Mouse (Mus musculus): ENCODE results near the gene Glb1l.
"Not testable (repeated sequence)": the region's sequence is repeated elsewhere in the genome, so short reads cannot be mapped to it uniquely, and the experiment has no call there.

Gene Glb1l

DNA sequence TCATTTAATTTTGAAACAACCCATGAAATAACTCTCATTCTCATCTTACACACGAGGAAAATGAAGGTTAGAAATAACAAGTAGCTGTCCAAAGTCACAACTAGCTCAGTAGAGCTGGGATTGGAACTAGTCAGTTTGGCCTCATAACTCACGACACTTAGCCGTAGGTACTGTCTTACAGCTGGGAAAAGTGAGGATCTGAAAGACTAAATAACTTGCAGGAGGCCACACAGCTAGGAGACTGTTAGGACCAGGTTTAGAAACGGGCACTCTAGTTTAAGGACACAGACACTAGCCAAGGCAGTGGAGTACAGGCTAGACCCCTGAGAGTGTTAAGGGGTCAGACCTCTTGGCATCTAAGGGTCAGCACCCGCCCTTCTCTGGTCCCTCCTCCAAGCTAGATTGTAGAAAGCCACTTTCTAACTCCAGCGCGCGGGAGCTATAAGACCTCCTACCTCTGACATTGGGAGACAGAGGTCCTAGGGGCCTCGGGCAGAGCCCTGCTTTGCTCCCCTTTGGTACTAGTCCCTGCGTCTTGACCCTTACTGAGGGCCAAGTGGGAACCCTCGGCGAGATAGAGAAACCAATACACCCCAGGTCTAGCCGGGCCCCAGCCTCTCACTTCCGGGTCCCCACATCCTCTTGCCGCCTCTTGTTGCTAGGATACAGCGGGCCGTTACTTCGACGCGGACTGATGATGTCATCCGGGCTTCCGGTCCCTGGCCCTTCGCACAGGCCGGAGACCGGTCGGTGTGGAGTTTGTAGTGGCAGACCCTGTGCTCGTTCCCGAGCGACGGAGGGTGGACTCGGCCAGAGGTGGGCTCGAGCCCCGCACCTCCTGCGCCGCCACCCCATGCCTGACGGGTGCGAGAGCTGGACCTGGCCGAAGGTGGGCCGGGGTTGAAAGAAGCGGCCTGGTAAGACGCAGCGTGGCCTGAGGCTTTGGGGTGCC, at the start of gene Glb1l, which contains the start of gene Stk16:
Gene Glb1l, minus strand, starts transcription at position 678 of the 952 bp plus-strand sequence.
Gene Stk16, plus strand, starts transcription at position 703 of the 952 bp plus-strand sequence.
- DNase-seq (ENCODE audit: low read depth): peak; percentile 98

- DNase-seq (ENCODE audit: low read depth): no peak
These were observed 45.0 kb upstream of the Glb1l start for GRCm38 (mm10) chr1:75255516-75256046.

DNA sequence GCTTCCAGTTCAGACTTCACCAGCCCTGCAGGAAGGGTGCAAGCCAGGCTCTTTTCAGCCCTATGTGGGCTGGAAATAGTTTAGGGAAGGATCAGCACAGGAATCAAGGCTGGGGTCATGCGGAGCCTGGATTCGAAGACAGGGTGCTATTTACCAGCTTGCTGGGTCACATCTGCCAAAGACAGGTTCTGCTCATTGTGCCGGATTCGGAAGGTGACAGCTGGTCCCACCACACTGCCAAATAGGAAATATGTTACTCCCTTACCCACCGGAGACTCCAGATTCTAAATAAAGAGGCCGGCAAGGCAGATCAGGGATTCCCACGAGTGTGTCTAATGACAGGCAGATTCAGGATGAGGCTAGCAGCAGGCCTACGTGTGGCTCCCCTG, 44.0 kb upstream of the Glb1l start:
- DNase-seq (ENCODE audit: low read depth): no peak

GRCm38 (mm10) chr1:75253849-75254624, 43.4 kb upstream of the Glb1l start:
- DNase-seq (ENCODE audit: low read depth): peak; percentile 91

DNA sequence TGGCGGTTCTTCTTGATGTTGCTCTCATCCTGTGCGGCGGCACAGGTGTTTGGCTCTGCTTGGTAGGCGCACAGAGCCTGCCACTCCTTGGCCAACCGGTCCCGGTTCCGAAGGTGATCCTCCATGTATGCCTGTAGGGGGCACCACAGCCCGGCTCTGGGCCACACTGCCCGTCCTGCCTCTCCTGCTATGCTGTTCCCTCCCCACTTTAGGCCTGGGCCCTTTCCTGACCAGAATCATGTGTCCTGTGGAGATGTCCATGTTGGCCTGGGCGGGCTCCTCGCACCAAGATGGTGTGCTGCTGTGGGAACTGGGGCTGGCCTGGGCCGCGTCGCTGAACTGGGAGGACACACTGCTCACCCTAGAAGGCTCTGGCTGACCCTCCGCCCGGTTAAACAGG, 42.4 kb upstream of the Glb1l start:
- DNase-seq (ENCODE audit: low read depth): no peak

DNA sequence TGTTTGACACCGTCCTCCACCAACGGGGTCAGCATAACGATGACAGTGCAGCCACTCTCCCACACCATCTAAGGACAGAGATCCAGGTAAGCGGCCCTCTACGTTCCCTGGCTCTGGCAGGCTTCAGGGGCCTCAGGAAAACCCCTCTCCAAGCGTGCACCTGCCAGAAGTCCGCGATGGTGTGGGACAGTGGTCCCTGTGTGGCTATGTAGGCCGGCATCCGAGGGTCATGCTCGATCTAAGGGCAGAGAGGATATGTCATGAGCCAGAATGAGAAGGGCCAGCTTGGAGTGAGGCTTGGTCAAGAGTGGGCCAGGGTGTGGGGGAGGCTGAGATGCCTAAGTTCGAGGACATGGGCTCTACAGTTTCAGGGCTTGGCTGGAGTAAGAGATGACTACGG, 41.7 kb upstream of the Glb1l start:
- no peak for DNase-seq (ENCODE audit: low read depth)

- DNase-seq (ENCODE audit: low read depth): peak; percentile 89
These were observed 40.7 kb upstream of the Glb1l start for GRCm38 (mm10) chr1:75251112-75251970.

DNA sequence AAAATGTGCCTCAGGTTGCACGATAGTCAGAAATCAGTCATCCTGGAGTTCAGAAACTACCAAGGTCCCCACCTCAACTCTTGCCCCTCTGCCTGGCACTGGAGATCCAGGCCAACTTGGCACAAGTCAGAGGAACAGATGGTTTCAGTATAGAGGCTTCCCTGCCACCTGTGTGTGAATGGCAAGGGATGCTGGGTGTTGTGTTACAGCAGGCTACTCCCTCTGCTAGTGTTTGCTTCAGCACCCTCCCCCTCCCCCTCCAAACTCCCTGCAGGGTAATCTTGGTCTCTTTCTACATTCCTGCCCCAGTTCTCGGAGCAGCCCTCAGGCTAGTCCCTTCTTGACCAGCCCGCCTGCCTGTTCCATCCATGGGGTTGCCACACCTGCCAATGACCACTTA, 39.9 kb upstream of the Glb1l start:
- no peak for DNase-seq (ENCODE audit: low read depth)

GRCm38 (mm10) chr1:75248041-75248772, 37.6 kb upstream of the Glb1l start:
- peak; percentile 50 for DNase-seq (ENCODE audit: low read depth)

- no peak for DNase-seq (ENCODE audit: low read depth)
These were observed 36.7 kb upstream of the Glb1l start for GRCm38 (mm10) chr1:75247071-75247930.

GRCm38 (mm10) chr1:75244836-75245235, 34.2 kb upstream of the Glb1l start:
- peak; percentile 57 for DNase-seq (ENCODE audit: low read depth)

DNA sequence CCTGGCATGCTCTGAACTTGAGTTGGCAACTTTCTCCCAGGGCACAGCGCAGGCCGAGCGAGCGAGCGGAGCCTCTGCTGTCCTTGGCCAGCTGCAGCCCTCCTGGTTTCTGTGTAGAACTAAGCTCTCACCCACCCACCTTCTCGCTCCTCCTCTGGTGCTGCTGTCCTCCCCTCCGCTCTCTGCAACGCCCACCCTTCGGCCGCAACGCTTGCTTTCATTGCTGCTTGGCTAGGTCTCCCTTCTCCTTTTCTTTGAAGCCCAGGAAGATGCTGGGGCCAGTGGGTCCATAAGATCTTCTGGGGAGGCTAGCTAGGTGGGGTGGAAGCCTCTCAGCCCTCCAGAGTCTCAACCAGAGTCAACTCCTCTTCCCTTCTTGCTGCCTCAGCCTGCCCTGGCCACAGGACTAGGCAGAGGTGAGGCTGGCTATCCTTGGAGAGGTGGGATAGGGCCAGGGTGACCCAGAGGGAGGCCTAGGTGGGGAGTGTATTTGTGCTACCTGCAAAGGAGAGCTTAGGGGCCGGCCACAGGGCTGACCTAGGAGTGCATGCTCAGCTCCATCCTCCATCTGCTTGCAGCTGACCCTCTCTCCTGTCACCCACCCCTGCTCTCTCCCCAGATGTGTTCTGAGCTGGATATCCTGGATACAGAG, 33.7 kb upstream of the Glb1l start:
- DNase-seq (ENCODE audit: low read depth): no peak

DNA sequence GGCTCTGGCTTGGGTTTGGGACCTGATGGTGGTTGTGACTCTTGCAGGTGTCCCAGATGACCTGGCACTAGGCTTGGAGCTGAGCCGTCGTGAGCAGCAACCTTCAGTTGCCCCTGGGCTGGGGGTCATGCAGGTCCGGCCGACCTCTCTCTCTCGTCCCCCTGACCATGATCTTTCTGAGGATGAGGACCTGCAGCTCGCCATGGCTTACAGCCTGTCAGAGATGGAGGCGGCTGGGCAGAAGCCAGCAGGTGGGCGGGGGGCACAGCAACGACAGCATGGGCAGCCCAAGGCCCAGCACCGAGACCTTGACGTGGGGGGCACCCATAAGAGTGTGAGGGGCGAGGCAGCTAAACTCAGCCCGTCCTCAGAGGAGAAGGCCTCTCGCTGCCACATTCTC, 32.8 kb upstream of the Glb1l start:
- DNase-seq (ENCODE audit: low read depth): no peak

DNA sequence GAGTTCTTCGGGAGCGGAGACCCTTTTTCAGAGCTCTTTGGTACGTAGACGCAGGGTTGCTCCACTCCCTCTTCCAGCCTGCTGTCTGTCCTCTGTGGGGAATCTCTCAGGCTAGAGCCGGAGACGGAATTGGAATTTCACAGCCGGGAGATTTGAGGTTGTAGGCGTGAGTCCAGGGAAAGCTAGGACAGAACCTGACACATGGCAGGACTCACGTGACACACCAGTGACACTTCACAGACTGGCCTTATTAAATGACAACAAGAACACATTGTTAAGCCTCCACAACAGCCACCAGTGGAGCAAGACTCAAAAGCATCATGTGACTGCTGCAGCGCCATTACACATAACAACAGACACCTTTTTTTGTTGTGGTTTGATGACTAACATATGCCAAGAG, 29.0 kb upstream of the Glb1l start:
- peak; percentile 21 for DNase-seq (ENCODE audit: low read depth)

- peak; percentile 89 for DNase-seq (ENCODE audit: low read depth)
These were observed 25.8 kb upstream of the Glb1l start, which contains the start of gene Dnajb2 for GRCm38 (mm10) chr1:75236117-75237050. Dnajb2 (plus strand) TSS chr1:75236406.

DNA sequence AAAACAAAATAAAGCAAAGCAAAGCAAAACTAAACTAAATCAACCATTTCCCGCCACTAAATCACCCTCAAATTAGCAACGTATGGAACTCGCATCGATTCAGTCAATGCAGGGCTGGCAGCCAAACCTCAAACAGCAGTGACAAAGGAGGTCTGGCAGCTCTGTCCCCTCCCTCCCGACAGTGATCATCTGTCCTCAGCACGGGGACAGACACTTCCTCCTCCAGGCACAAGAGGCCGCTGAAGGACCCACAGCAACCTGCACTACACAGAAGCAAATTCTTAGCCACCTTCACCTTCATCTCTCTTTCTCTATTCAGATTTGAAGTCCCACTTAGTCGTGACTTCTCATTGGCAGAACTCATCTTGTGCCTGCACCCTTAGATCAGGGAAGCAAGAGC, 24.0 kb upstream of the Glb1l start:
- peak; percentile 84 for DNase-seq (ENCODE audit: low read depth)

- DNase-seq (ENCODE audit: low read depth): not testable (repeated sequence)
These were observed 21.9 kb upstream of the Glb1l start for GRCm38 (mm10) chr1:75232489-75232888.

GRCm38 (mm10) chr1:75231664-75232152, 21.1 kb upstream of the Glb1l start, which contains the start of gene A630095N17Rik:
A630095N17Rik (minus strand) TSS chr1:75232102.
- no peak for DNase-seq (ENCODE audit: low read depth)
